Mouse (Mus musculus): Measurements from ENCODE around the gene Oprd1.

- no peak for TF ChIP-seq UBTF (IDR thresholded peaks at IDR 0.05; ENCODE audit: borderline replicate concordance, insufficient read depth, low read depth, low read length)
- TF ChIP-seq USF1 (IDR thresholded peaks at IDR 0.05; ENCODE audit: low read depth, low read length) = peak; percentile 31; the same call in 1 of the 2 replicates
- TF ChIP-seq MEF2A (IDR thresholded peaks at IDR 0.05; ENCODE audit: extremely low read depth, insufficient replicate concordance, low read depth, low read length, poor library complexity, severe bottlenecking) = no peak
- TF ChIP-seq E2F4 (IDR thresholded peaks at IDR 0.05; ENCODE audit: borderline replicate concordance, low read depth, low read length) = no peak
- TF ChIP-seq CTCF (IDR thresholded peaks at IDR 0.05 in 2 of 3, conservative IDR thresholded peaks at IDR 0.05 in 1 of 3; ENCODE audit: control insufficient read depth in 1 of 3, insufficient read depth in 1 of 3, low read depth in 2 of 3, low read length in 3 of 3, poor library complexity in 1 of 3, severe bottlenecking in 1 of 3) = no peak
- no peak for TF ChIP-seq TCF12 (IDR thresholded peaks at IDR 0.05; ENCODE audit: low read depth, low read length)
- TF ChIP-seq ZKSCAN1 (IDR thresholded peaks at IDR 0.05; ENCODE audit: low read depth, low read length) = no peak
- TF ChIP-seq BHLHE40 (IDR thresholded peaks at IDR 0.05; ENCODE audit: borderline replicate concordance, low read depth, low read length) = no peak
- TF ChIP-seq MAFK (IDR thresholded peaks at IDR 0.05; ENCODE audit: borderline replicate concordance, low read depth, low read length) = no peak
- no peak for TF ChIP-seq EP300 (IDR thresholded peaks at IDR 0.05; ENCODE audit: low read depth in 1 of 2, low read length in 2 of 2)
- TF ChIP-seq NELFE (IDR thresholded peaks at IDR 0.05; ENCODE audit: low read depth, low read length) = no peak
- no peak for TF ChIP-seq POLR2A (IDR thresholded peaks at IDR 0.05; ENCODE audit: control insufficient read depth in 1 of 2, insufficient read depth in 1 of 2, low read depth in 1 of 2, low read length in 2 of 2, poor library complexity in 1 of 2)
- no peak for TF ChIP-seq CHD2 (IDR thresholded peaks at IDR 0.05; ENCODE audit: low read length)
Measured at GRCm38 (mm10) chr4:132133920-132134319, 10.4 kb downstream of the Oprd1 start.
